Mouse (Mus musculus) frontal cortex, adult (tissue): ENCODE results near the gene Bzw2.

Experiments
- ATAC-seq: cut with Nextera tagmentation; 2 replicates; pipeline ENCODE4 v1.9.2; 2017; ENCODE audit warnings: mild to moderate bottlenecking, moderate library complexity, mixed read lengths; ENCODE audit not compliant: low TSS enrichment

The Bzw2 gene

GRCm38 (mm10) chr12:36070231-36070630 lies 87.6 kb downstream of the Bzw2 start:
- ATAC-seq, result no peak

DNA sequence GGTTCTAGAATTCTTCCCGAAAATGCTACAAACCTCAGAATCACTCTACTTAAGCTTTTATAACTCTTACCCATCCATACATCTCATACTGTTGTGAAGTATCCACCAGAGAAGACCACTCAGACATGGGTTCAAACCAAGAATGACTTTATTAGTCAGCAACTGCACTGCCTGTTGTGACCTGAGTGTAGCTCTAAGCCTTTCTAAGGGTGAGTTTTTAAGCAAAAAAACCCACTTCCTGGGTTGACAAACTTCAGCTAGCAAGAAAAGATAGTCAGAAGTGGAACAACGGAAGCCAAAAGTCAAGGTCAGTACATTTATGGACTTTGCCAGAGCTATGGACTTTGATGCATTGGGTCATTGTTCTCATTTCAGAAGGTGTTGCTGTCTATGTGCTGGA lies 90.3 kb downstream of the Bzw2 start:
- ATAC-seq, result no peak

- ATAC-seq, result no peak
Observed at GRCm38 (mm10) chr12:36065911-36066310, 92.0 kb downstream of the Bzw2 start.

DNA sequence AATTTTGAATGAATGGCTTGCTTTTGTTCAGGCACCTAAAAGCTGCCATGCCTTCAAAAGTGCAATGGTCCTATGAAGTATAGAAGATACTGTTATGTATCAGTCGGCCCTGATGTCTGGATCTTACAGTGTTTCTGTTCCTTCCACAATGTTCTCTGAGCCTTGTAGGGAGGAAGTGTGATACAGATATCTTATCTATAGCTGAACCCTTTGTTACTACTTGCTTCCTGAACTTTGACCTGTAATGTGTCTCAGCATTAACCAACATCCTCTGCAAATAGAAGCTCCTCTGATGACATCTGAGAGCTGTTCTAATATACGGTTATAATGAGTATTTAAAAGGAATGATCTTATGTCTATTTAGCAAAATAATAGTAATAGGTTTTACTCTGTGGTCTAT lies 100.2 kb downstream of the Bzw2 start:
- no peak for ATAC-seq

DNA sequence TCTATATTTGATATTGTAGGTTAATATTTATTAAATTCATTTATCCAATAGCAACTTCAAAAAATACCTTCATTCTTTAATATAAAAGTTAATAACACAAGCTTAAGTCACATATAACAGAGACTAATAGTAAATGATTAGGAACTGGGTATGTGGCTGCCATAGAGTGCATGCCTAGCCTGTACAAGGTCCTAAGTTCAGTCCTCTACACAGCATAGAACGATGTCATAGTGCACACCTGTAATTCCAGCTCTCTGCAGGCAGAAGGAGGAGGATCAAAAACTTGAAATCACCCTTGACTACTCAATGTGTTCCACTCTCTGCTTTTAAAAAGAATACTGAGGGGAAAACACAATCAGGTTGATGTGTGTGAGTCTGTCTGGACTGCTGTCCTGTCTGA lies 107.6 kb downstream of the Bzw2 start:
- ATAC-seq, result no peak

GRCm38 (mm10) chr12:36047593-36047992 lies 110.3 kb downstream of the Bzw2 start:
- ATAC-seq, result no peak

- no peak for ATAC-seq
Observed at GRCm38 (mm10) chr12:36046196-36046595, 111.7 kb downstream of the Bzw2 start.

DNA sequence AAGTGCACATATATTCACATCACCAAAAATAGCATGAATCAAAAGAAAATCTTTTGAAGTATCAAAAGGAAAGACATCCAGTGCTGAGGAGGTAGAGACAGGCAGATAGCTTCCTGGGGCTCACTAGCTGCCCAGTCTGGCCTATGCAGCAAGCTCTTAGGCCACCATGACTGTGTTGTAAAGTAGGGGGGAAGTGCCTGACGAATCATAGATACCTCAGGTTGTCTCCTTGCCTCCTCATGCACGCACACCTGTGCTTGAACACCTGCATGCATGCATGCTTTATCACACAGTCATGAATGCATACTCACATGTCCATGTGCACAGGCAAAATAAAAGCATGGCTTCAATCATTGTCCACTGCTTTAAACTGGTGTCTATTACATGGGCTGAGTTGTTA lies 113.2 kb downstream of the Bzw2 start:
- ATAC-seq, result no peak

DNA sequence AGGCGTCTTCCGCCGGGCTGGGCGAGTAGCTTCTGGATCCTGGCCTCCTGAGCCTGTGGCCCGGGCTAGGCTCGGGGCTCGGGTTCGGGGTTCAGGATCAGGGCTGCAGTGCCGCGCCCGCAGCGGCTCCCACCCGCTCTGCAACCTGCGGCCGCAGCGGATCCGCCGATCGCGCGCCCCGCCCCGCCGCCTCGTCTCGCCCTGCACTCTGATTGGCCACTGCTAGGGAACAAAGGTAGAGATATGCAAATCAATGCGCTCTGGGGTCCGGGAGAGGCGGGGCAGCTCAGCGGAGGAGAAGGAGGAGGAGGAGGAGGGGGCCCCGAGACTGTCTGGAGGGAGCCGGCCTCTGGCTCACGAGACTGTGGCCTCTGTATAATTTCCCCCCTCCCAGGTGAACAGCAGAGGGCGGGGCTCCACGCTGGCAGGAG lies 115.5 kb downstream of the Bzw2 start, which contains the start of gene Tspan13:
Gene Tspan13 (minus strand): TSS at position 153 of the 431 bp plus-strand sequence.
- peak; percentile 91 for ATAC-seq
